Comparison of ENCODE assay signal across 23 mouse cellular contexts in genomic region chr2:162329430-162329829, GRCm38 (mm10).
DNase-seq lines count a peak whose midpoint lies in the region; ATAC-seq lines count a peak whose summit lies in the region.
"Had no signal": no experiment of that assay in that cellular context is flagged by ENCODE, and none has a peak within 500 bp of the region (broad histone marks: within the 10 kb centered on the region; RNA-seq: fewer than 3 reads in every experiment).

No protein-coding gene starts in this region.

- H3K4me2 ChIP-seq in midbrain, embryonic 11.5 days: no peak overlapping the region
- no peak overlapping the region for H3K4me2 ChIP-seq in midbrain, embryonic 13.5 days (replicated peaks)

- H3K9me3 ChIP-seq in megakaryocyte, embryonic 14.5 days: peaks cover 44% of the 10 kb centered on the region
- no peaks in the 10 kb centered on the region for H3K9me3 ChIP-seq in midbrain, embryonic 11.5 days (ENCODE audit: control insufficient read depth, low read length)
- H3K9me3 ChIP-seq in midbrain, embryonic 13.5 days: no peaks in the 10 kb centered on the region

- no peaks in the 10 kb centered on the region for H3K4me1 ChIP-seq in megakaryocyte, embryonic 14.5 days
- H3K4me1 ChIP-seq in midbrain, embryonic 11.5 days (ENCODE audit: control insufficient read depth, insufficient read depth, low read length): no peaks in the 10 kb centered on the region; the same call in 1 of the 2 replicates
- H3K4me1 ChIP-seq in midbrain, embryonic 13.5 days (replicated peaks): peaks cover 25% of the 10 kb centered on the region

- intact Hi-C loops in heart, postnatal 14 days (cut with DNase I): no loop called here

- no peak for ATAC-seq in megakaryocyte, adult 5-6 weeks (ENCODE audit: poor library complexity, severe bottlenecking)
- no peak for ATAC-seq in midbrain, embryonic 11.5 days (ENCODE audit: low FRiP score)
- no peak for ATAC-seq in midbrain, embryonic 13.5 days
- ATAC-seq: activated CD4-positive, CD25-positive, alpha-beta regulatory T cell, adult 4 months; CD4-positive, CD25-positive, alpha-beta regulatory T cell, adult 4 months; Patski had no signal

- H3K9ac ChIP-seq in midbrain, embryonic 11.5 days (ENCODE audit: low read length): no peak overlapping the region
- H3K9ac ChIP-seq in midbrain, embryonic 13.5 days (replicated peaks): no peak overlapping the region

- H3K27ac ChIP-seq in midbrain, embryonic 11.5 days (ENCODE audit: low read depth, low read length): no peak overlapping the region
- H3K27ac ChIP-seq in midbrain, embryonic 13.5 days: no peak overlapping the region

- H3K4me3 ChIP-seq in megakaryocyte, embryonic 14.5 days (replicated peaks): peak overlapping the region; percentile 56
- H3K4me3 ChIP-seq in midbrain, embryonic 11.5 days (ENCODE audit: low read depth, low read length): no peak overlapping the region
- H3K4me3 ChIP-seq in midbrain, embryonic 13.5 days (replicated peaks): no peak overlapping the region

- H3K27me3 ChIP-seq in megakaryocyte, embryonic 14.5 days (replicated peaks): no peaks in the 10 kb centered on the region
- H3K27me3 ChIP-seq in midbrain, embryonic 11.5 days (ENCODE audit: control insufficient read depth, insufficient read depth, low read length): no peaks in the 10 kb centered on the region
- H3K27me3 ChIP-seq in midbrain, embryonic 13.5 days: no peaks in the 10 kb centered on the region
- H3K27me3 ChIP-seq: CH12.LX, Patski had no signal

- DNase-seq in heart, adult 11 months: peak; percentile 73
- DNase-seq in heart, postnatal 14 days: no peak
- peak; percentile 60 for DNase-seq in midbrain, embryonic 11.5 days (ENCODE audit: low spot score, missing footprints)
- peak; percentile 2 for DNase-seq in ES-CJ7 (ENCODE audit: low read depth, low spot score)
- DNase-seq in adrenal gland, postnatal 36 days: no peak
- DNase-seq: adrenal gland, adult 2 months; adrenal gland, adult 8-10 months; adrenal gland, postnatal 10 days; adrenal gland, postnatal 14 days; adrenal gland, postnatal 25 days; B cell, adult 2 months; cerebellum, adult 11 months; cerebellum, adult 11-12 months; cerebellum, adult 18-20 months; cerebellum, adult 2 months had no signal

- no peaks in the 10 kb centered on the region for H3K36me3 ChIP-seq in megakaryocyte, embryonic 14.5 days (replicated peaks; ENCODE audit: low read length)
- no peaks in the 10 kb centered on the region for H3K36me3 ChIP-seq in midbrain, embryonic 11.5 days (ENCODE audit: control insufficient read depth, insufficient read depth, low read length)
- H3K36me3 ChIP-seq in midbrain, embryonic 13.5 days: no peaks in the 10 kb centered on the region
- H3K36me3 ChIP-seq: G1E had no signal

- 92% methylated on average over 9 of the region's 9 CpGs for WGBS in midbrain, embryonic 11.5 days
- WGBS in midbrain, embryonic 13.5 days: 91% methylated on average over 9 of the region's 9 CpGs

Comparison
In these comparisons a context has a peak if more than half of its experiments do, and no peak if none do; other contexts are left out.
1. DNase-seq: peak in heart, adult 11 months (single experiment), midbrain, embryonic 11.5 days (single experiment) and ES-CJ7 (single experiment); none in heart, postnatal 14 days (0 of 2) and adrenal gland, postnatal 36 days (0 of 2).